Comparison of ENCODE assay signal across 18 mouse cellular contexts in the genomic region with DNA sequence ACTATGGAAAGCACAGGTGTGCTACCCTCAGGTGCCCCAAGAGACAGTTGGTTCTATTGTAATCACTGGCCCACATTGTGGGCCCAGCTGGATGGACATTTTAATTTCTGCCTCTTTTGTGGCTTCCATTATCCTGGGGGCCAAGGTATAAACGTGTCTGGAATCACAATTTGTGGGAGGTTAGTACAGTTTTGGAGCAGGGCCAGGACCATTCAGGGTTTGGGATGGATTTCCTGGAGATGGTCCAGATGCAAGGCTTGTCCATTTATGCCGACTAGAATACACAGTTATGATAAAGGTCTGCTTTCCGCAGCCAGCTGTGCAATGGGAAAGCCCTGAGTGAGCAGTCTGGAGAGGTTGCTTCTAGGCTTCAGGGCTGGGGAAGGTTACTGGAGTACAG. TPM values are rescaled to one million over a fixed set of nuclear protein-coding genes. Genes with fewer than 3 reads are reported as not detected.
DNase-seq lines count a peak whose midpoint lies in the region; ATAC-seq lines count a peak whose summit lies in the region.
"Had no signal": no experiment of that assay in that cellular context is flagged by ENCODE, and none has a peak within 500 bp of the region (broad histone marks: within the 10 kb centered on the region; RNA-seq: fewer than 3 reads in every experiment).

No protein-coding gene starts in this region.

- 49% methylated on average over 3 of the region's 3 CpGs for WGBS in hindbrain, embryonic 14.5 days
- 72% methylated on average over 3 of the region's 3 CpGs for WGBS in hindbrain, embryonic 10.5 days
- WGBS in midbrain, embryonic 14.5 days = 63% methylated on average over 3 of the region's 3 CpGs
- WGBS in midbrain, embryonic 15.5 days = 49% methylated on average over 3 of the region's 3 CpGs
- 46% methylated on average over 3 of the region's 3 CpGs for WGBS in hindbrain, embryonic 16.5 days
- WGBS in neural tube, embryonic 15.5 days = 36% methylated on average over 3 of the region's 3 CpGs

- no peak overlapping the region for H3K4me3 ChIP-seq in hindbrain, embryonic 14.5 days (replicated peaks; ENCODE audit: low read length)
- no peak overlapping the region for H3K4me3 ChIP-seq in hindbrain, embryonic 10.5 days
- no peak overlapping the region for H3K4me3 ChIP-seq in midbrain, embryonic 14.5 days (replicated peaks; ENCODE audit: low read depth, low read length)
- no peak overlapping the region for H3K4me3 ChIP-seq in midbrain, embryonic 15.5 days
- no peak overlapping the region for H3K4me3 ChIP-seq in hindbrain, embryonic 16.5 days (ENCODE audit: low read length)
- no peak overlapping the region for H3K4me3 ChIP-seq in neural tube, embryonic 15.5 days (replicated peaks)
- H3K4me3 ChIP-seq: embryonic facial prominence, embryonic 13.5 days; limb, embryonic 12.5 days; neural tube, embryonic 12.5 days had no signal

- intact Hi-C loops in heart, postnatal 36 days (cut with DNase I) = no loop called here

- H3K9ac ChIP-seq in hindbrain, embryonic 14.5 days = no peak overlapping the region
- H3K9ac ChIP-seq in midbrain, embryonic 14.5 days (replicated peaks; ENCODE audit: low read length) = no peak overlapping the region
- H3K9ac ChIP-seq in midbrain, embryonic 15.5 days = no peak overlapping the region
- no peak overlapping the region for H3K9ac ChIP-seq in hindbrain, embryonic 16.5 days (ENCODE audit: low read depth, low read length)
- H3K9ac ChIP-seq in neural tube, embryonic 15.5 days (replicated peaks) = no peak overlapping the region
- H3K9ac ChIP-seq: embryonic facial prominence, embryonic 13.5 days; limb, embryonic 12.5 days; liver, postnatal 0 days; neural tube, embryonic 12.5 days had no signal

- no peaks in the 10 kb centered on the region for H3K36me3 ChIP-seq in hindbrain, embryonic 14.5 days (replicated peaks; ENCODE audit: control insufficient read depth, insufficient read depth)
- no peaks in the 10 kb centered on the region for H3K36me3 ChIP-seq in hindbrain, embryonic 10.5 days
- H3K36me3 ChIP-seq in midbrain, embryonic 14.5 days (ENCODE audit: control insufficient read depth, insufficient read depth, low read length) = no peaks in the 10 kb centered on the region
- no peaks in the 10 kb centered on the region for H3K36me3 ChIP-seq in midbrain, embryonic 15.5 days (replicated peaks)
- no peaks in the 10 kb centered on the region for H3K36me3 ChIP-seq in hindbrain, embryonic 16.5 days (ENCODE audit: control insufficient read depth, insufficient read depth, low read length)
- no peaks in the 10 kb centered on the region for H3K36me3 ChIP-seq in neural tube, embryonic 15.5 days
- H3K36me3 ChIP-seq: embryonic facial prominence, embryonic 13.5 days; limb, embryonic 12.5 days; neural tube, embryonic 12.5 days had no signal

- peak; percentile 27 for ATAC-seq in hindbrain, embryonic 14.5 days (ENCODE audit: low FRiP score)
- no peak for ATAC-seq in midbrain, embryonic 14.5 days (ENCODE audit: low FRiP score, low TSS enrichment)
- no peak for ATAC-seq in midbrain, embryonic 15.5 days (replicated peaks)
- ATAC-seq in hindbrain, embryonic 16.5 days = peak; percentile 52
- peak; percentile 47 for ATAC-seq in neural tube, embryonic 15.5 days (ENCODE audit: low FRiP score)
- ATAC-seq: liver, postnatal 0 days; midbrain, embryonic 16.5 days had no signal

- H3K27ac ChIP-seq in hindbrain, embryonic 14.5 days = no peak overlapping the region
- no peak overlapping the region for H3K27ac ChIP-seq in hindbrain, embryonic 10.5 days
- no peak overlapping the region for H3K27ac ChIP-seq in midbrain, embryonic 14.5 days (replicated peaks; ENCODE audit: low read depth, low read length)
- no peak overlapping the region for H3K27ac ChIP-seq in midbrain, embryonic 15.5 days
- H3K27ac ChIP-seq in hindbrain, embryonic 16.5 days (ENCODE audit: low read depth, low read length) = no peak overlapping the region
- H3K27ac ChIP-seq in neural tube, embryonic 15.5 days (replicated peaks) = no peak overlapping the region
- H3K27ac ChIP-seq: embryonic facial prominence, embryonic 13.5 days; limb, embryonic 12.5 days; neural tube, embryonic 12.5 days had no signal

- H3K4me1 ChIP-seq in hindbrain, embryonic 14.5 days (replicated peaks; ENCODE audit: control insufficient read depth, insufficient read depth, low read length) = no peaks in the 10 kb centered on the region
- H3K4me1 ChIP-seq in hindbrain, embryonic 10.5 days (replicated peaks) = no peaks in the 10 kb centered on the region
- H3K4me1 ChIP-seq in midbrain, embryonic 14.5 days (ENCODE audit: control insufficient read depth, insufficient read depth, low read length) = no peaks in the 10 kb centered on the region
- no peaks in the 10 kb centered on the region for H3K4me1 ChIP-seq in midbrain, embryonic 15.5 days
- no peaks in the 10 kb centered on the region for H3K4me1 ChIP-seq in hindbrain, embryonic 16.5 days (ENCODE audit: control insufficient read depth, insufficient read depth, low read depth, low read length)
- H3K4me1 ChIP-seq in neural tube, embryonic 15.5 days = peaks cover 4% of the 10 kb centered on the region; the same call in 1 of the 2 replicates
- H3K4me1 ChIP-seq: limb, embryonic 12.5 days; neural tube, embryonic 12.5 days had no signal

- H3K27me3 ChIP-seq in hindbrain, embryonic 14.5 days (ENCODE audit: control insufficient read depth, insufficient read depth, low read length) = no peaks in the 10 kb centered on the region
- H3K27me3 ChIP-seq in hindbrain, embryonic 10.5 days (ENCODE audit: insufficient read depth, poor library complexity, severe bottlenecking) = no peaks in the 10 kb centered on the region
- no peaks in the 10 kb centered on the region for H3K27me3 ChIP-seq in midbrain, embryonic 14.5 days (ENCODE audit: control insufficient read depth, insufficient read depth, low read length)
- H3K27me3 ChIP-seq in midbrain, embryonic 15.5 days (replicated peaks) = no peaks in the 10 kb centered on the region
- no peaks in the 10 kb centered on the region for H3K27me3 ChIP-seq in hindbrain, embryonic 16.5 days (replicated peaks; ENCODE audit: control insufficient read depth, insufficient read depth, low read length)
- H3K27me3 ChIP-seq in neural tube, embryonic 15.5 days (replicated peaks) = no peaks in the 10 kb centered on the region
- H3K27me3 ChIP-seq: embryonic facial prominence, embryonic 13.5 days; limb, embryonic 12.5 days; neural tube, embryonic 12.5 days had no signal

- H3K9me3 ChIP-seq in hindbrain, embryonic 14.5 days (ENCODE audit: control insufficient read depth, low read length) = 0 out of 2 replicates have a peak, but pooled peaks cover 3% of the 10 kb centered on the region
- no peaks in the 10 kb centered on the region for H3K9me3 ChIP-seq in hindbrain, embryonic 10.5 days
- H3K9me3 ChIP-seq in midbrain, embryonic 14.5 days (ENCODE audit: control insufficient read depth, low read length) = no peaks in the 10 kb centered on the region
- no peaks in the 10 kb centered on the region for H3K9me3 ChIP-seq in midbrain, embryonic 15.5 days
- H3K9me3 ChIP-seq in hindbrain, embryonic 16.5 days (ENCODE audit: control insufficient read depth, low read length) = no peaks in the 10 kb centered on the region
- H3K9me3 ChIP-seq in neural tube, embryonic 15.5 days (replicated peaks) = no peaks in the 10 kb centered on the region
- H3K9me3 ChIP-seq: embryonic facial prominence, embryonic 13.5 days; limb, embryonic 12.5 days; neural tube, embryonic 12.5 days had no signal

- peak; percentile 76 for DNase-seq in hindbrain, embryonic 14.5 days (ENCODE audit: low spot score)
- DNase-seq in hindbrain, embryonic 10.5 days (ENCODE audit: low spot score) = no peak
- peak; percentile 68 for DNase-seq in midbrain, embryonic 14.5 days
- no peak for DNase-seq in heart, postnatal 36 days
- DNase-seq: cerebellum, postnatal 36 days; gastrocnemius, postnatal 14 days; heart, postnatal 14 days; kidney, adult 8-10 months; liver, postnatal 0 days; lung, postnatal 4 days; thymus, postnatal 14 days had no signal

- H3K4me2 ChIP-seq in hindbrain, embryonic 14.5 days (replicated peaks) = no peak overlapping the region
- H3K4me2 ChIP-seq in midbrain, embryonic 14.5 days (ENCODE audit: low read length) = no peak overlapping the region
- no peak overlapping the region for H3K4me2 ChIP-seq in midbrain, embryonic 15.5 days
- H3K4me2 ChIP-seq in hindbrain, embryonic 16.5 days (ENCODE audit: low read length) = no peak overlapping the region
- no peak overlapping the region for H3K4me2 ChIP-seq in neural tube, embryonic 15.5 days
- H3K4me2 ChIP-seq: embryonic facial prominence, embryonic 13.5 days; limb, embryonic 12.5 days; neural tube, embryonic 12.5 days had no signal

RNA-seq across cellular contexts. Expression of a gene that starts 13.7 kb away (rescaled TPM):
- 23.7 and 26.3 TPM in 2 replicates for polyA plus RNA-seq in hindbrain, embryonic 14.5 days (2014; fragmentation: Nextera tagmentation; extraction: Ambion mirVana)
- polyA plus RNA-seq in hindbrain, embryonic 10.5 days (2016; fragmentation: Nextera tagmentation; extraction: Ambion mirVana) = 13.4 and 16.9 TPM in 2 replicates
- 28.5 and 47.8 TPM in 2 replicates for polyA plus RNA-seq in midbrain, embryonic 14.5 days (2014; fragmentation: Nextera tagmentation; extraction: Ambion mirVana)
- polyA plus RNA-seq in midbrain, embryonic 15.5 days (2015; fragmentation: Nextera tagmentation; extraction: Ambion mirVana) = 14.5 and 15.6 TPM in 2 replicates
- 15.9 and 21.0 TPM in 2 replicates for polyA plus RNA-seq in hindbrain, embryonic 16.5 days (2015; fragmentation: Nextera tagmentation; extraction: Ambion mirVana)
- 18.6 and 21.0 TPM in 2 replicates for polyA plus RNA-seq in neural tube, embryonic 15.5 days (2015; fragmentation: Nextera tagmentation; extraction: Ambion mirVana)
- total RNA-seq in heart, postnatal 36 days (2021) = 10 to 100 TPM; 23.3 to 25.0 TPM

Comparison
In these comparisons a context has a peak if more than half of its experiments do, and no peak if none do; other contexts are left out.
1. DNase-seq: peak in hindbrain, embryonic 14.5 days (single experiment) and midbrain, embryonic 14.5 days (single experiment); none in hindbrain, embryonic 10.5 days (single experiment) and heart, postnatal 36 days (0 of 2).
2. ATAC-seq: peak in hindbrain, embryonic 14.5 days (single experiment), hindbrain, embryonic 16.5 days (single experiment) and neural tube, embryonic 15.5 days (single experiment); none in midbrain, embryonic 14.5 days (single experiment) and midbrain, embryonic 15.5 days (single experiment).